Mouse (Mus musculus) thymus, postnatal 14 days (tissue): ENCODE results near the gene Ece2.
A peak's percentile ranks its signal among the peaks of the same experiment; 100 is the strongest.

ENCODE experiments used
- DNase-seq: peaks from one replicate; pipeline ENCODE4 v3.0.0; 2021

Ece2 gene

DNA sequence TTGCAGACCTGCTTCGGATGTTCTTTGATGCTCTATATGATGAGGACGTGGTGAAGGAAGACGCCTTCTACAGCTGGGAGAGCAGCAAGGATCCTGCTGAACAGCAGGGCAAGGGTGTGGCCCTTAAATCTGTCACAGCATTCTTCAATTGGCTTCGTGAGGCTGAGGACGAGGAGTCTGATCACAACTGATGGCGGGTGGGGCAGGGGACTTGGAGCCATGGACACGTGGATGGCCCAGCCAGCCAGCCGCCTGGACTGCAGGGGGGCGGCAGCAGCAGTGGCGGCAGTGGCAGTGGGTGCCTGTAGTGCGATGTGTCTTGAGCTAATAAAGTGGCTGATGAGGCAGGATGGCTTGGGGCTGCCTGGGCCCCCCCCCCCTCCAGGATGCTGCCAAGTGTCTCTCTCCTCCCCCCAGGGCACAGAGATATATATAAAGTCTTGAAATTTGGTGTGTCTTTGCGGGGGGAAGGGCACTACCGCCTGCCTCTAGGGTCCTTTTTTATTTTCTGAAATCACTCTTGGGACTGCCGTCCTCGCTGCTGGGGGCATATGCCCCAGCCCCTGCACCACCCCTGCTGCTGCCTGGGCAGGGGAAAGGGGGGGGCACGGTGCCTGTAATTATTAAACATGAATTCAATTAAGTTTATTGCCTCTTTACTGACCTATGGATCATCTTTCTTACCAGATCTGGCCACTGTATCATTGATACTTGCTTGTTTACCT is 62.8 kb downstream of the Ece2 start:
- DNase-seq = no peak

DNA sequence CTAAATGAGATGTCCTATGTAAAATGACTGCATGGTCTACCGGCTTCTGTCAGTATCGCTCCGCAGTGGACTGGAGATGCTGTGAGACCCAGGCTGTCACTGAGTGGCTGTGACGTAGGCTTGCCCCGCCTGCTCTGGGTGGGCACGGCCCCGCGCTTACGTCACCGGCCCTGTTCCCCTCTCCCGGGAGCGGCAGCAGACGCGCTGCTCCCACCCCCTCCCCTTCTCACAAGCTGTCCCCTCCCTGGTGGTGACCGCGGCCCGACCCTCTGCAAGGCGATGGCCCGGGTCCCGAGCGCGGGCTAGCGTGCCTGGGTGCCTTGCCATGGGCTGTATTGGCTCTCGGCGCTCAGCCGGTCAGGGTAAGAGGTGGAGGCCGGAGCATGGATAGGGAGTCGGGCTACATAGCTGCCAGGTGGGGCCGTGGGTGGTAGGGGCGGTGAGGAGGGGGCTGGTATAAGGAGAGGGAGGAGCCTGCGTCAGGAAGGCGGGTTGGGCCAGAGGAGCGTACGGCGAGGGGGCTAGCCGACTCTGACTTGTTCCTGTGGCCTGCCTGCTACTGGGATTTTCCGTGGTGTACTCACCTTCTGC is 63.6 kb downstream of the Ece2 start, which contains the start of gene Fam131a:
Gene Fam131a, plus strand, starts transcription at position 131 of the 591 bp plus-strand sequence.
- peak; percentile 88 for DNase-seq

GRCm38 (mm10) chr16:20694781-20695180 is 65.2 kb downstream of the Ece2 start:
- DNase-seq = no peak

- no peak for DNase-seq
Measured at GRCm38 (mm10) chr16:20695622-20696323, 66.1 kb downstream of the Ece2 start.
